Mouse (Mus musculus) natural killer cell, adult 2 months (primary cell): ENCODE measurements around the gene Olfr561.

Experiments
- DNase-seq, 2 experiments: peaks; one replicate each; pipeline ENCODE4 v3.0.0; 2022; ENCODE audit warnings: low spot score in 2 of 2

The Olfr561 gene

GRCm38 (mm10) chr7:102770921-102771320 lies at the start of gene Olfr561:
Gene Olfr561 (plus strand): TSS chr7:102771221.
- DNase-seq = no peak

DNA sequence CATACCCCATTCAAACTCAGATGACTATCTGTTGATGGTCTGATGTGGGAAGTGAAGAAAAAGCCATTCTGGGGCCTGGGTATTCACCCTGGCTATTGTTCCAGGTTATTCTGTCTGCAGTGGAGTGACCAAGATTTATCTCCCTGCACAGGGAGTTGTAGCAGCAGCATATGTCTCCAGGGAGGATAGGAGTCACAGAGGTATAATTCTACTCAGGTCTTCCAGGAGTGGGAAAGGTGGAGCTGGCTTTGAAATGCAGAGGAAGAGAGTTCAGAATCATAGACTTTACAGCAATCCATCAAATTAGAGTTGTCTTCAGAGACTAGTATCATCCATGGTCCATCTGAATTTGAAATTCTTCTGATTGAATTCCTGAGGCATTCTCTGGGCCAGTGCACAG lies 43.6 kb upstream of the Olfr561 start, which contains the start of gene Olfr559:
TSS of gene Olfr559 (minus strand) at position 101 of the 400 bp plus-strand sequence.
- no peak for DNase-seq

DNA sequence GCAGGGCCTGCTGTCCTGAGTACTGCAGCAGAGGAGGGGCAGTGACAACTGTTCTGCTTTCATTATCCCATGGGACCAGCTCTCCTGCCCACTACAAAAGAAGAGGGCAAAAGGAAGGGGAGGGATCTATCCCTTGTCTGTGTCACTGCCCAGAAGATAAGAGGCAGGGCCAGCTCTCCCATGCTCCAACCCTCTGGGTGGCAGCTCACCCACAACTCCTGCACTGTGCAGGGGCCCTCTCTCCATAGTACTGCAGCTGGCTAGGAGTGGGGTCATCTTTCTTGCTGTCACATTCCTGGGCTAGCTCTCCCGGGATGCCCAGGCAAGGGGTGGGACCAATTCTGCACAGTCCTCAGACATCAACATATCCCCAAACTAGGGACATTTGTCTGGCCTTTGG lies 37.2 kb upstream of the Olfr561 start:
- no peak for DNase-seq

- no peak for DNase-seq
These were observed 33.3 kb upstream of the Olfr561 start for GRCm38 (mm10) chr7:102737705-102738104.

GRCm38 (mm10) chr7:102752086-102752485 lies 18.9 kb upstream of the Olfr561 start:
- DNase-seq = no peak

DNA sequence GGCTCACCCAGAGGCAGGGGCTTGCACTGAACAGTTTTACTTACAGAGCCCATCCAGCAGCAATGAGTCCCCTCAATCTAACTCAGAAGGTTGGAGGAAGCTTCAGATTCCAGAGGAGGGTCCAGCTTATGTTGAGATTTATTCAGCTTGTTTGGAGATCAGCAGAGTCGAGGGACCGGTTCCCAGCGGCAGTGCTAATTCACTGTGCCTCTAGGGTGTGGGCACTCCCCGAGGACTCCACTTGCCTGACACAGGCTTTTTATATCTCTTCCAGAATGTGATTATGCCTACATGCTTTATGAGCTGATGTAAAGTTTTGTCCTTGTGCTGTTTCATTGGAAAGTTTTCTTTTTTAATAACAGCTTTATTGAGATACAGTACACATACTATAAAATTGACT lies 11.8 kb upstream of the Olfr561 start, which contains the start of the genes Olfr560 and Olfr78:
TSS of gene Olfr560 (minus strand) at position 101 of the 400 bp plus-strand sequence.
TSS of gene Olfr78 (minus strand) at position 206 of the 400 bp plus-strand sequence.
- no peak for DNase-seq

GRCm38 (mm10) chr7:102803180-102803579 lies 32.2 kb downstream of the Olfr561 start, which contains the start of gene Olfr564:
Gene Olfr564 (plus strand): TSS chr7:102803480.
- no peak for DNase-seq
